Mouse (Mus musculus) CD4-positive helper T cell, adult 2 months (primary cell): ENCODE measurements around the gene Larp1.

ENCODE experiments used
- DNase-seq: peaks from one replicate; pipeline ENCODE4 v3.0.0-alpha.2; 2012; ENCODE audit warnings: low read depth, missing footprints, low spot score

The Larp1 gene

DNA sequence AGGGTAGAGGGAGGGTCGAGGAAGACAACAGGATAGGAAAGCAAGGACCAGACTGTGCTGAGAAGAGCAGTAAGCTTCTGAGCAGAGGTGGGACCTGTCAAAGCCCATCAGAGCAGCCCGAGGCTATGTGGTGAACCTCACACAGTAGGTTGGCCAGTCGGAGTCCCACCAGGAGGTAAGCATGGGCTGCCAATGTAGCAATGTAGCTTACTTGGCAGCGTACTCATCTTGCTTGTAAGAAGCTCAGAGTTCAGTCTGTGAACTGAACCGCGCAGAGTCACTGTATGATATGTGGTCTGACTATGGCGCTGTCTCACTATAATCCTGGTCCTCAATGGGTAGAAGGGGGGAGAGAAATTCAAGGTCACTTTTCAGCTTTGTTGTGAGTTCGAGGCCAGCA, 5.7 kb upstream of the Larp1 start:
- no peak for DNase-seq

DNA sequence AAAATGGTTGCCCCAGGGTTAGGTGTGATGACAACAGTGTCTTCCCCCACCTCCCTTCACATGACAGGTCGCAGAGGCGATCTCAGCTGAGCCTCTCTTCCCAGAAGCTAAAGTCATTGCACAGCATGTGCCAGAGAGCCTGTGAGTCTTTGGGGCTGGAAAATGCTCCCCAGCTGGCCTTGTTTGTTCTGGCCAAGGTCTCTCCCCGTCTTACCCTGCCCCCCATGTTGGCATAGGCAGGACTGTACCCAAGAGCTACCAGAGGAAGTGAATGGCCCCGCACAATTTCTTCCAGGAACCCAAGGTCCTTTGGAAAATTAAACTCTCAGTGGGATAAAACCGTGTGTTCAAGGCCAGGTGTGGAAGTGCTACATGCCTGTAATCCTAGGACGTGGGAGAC, 5.1 kb upstream of the Larp1 start:
- no peak for DNase-seq

DNA sequence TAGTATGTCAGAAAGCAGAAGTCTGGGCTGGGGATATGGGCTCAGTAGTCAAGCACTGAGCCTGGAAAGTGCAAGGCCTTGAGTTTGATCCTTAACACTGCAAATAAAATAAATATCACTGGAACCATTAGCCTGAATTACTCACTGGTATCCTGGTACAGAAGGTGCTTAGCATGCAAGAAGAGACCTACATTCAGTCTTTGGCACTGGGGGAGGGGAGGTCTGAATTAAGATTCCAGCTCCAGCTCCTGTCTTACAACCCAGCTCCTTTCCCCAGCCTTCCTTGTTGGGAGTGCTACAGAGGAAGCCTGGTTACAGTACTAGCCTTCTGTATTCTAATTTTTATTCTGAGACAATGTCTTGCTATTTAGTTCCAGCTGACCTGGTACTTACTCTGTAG, 3.8 kb upstream of the Larp1 start:
- DNase-seq, result no peak

DNA sequence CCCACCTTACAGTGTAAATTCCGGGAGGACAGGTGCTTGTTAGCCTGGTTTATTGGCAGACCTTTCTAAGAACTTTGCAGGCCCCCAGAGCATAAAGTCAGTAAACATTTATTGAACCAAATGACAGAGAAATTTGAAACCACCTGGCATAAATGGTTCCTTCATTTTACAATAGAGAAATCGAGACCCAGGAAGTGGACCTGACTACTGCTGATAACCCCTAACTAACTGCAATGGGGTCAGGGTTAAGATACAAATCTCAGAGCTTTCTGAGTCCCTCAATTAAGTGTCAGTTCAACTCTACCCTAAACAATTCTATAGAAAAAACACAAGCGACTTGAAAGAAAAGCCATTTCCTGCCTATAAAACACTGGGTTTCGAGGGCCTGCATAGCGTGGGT, 851 bp upstream of the Larp1 start:
- no peak for DNase-seq

DNA sequence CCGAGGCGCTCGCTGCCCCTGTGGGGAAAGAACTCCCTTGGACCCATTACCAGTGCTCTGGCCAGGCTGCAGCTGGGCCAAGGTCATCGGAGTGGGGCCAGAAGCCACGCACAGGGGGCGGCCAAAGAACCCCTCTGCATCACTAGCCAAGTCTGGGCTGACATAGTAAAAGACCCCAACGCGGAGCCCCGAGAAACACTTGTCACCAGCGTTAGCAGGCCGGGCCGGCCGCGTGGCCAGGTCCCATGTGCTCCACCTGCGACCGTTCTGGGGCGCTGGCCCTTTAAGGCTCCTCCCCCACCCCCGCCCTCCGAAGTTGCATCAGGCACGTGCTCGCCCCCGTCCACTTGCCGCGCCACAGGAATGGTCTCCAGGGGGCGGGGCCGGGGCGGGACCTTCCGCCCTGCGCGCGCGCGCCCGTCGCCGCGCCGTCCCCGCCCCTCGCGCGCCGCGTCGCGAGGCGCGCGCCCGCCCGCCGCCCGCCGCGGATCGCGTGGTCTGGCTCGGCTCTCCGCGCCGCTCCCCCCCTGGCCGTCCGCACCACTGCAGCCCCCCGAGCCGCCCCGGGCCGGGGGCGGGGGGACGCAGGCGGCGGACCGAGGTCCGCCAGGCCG, 320 bp upstream of the Larp1 start:
- peak; percentile 95 for DNase-seq

DNA sequence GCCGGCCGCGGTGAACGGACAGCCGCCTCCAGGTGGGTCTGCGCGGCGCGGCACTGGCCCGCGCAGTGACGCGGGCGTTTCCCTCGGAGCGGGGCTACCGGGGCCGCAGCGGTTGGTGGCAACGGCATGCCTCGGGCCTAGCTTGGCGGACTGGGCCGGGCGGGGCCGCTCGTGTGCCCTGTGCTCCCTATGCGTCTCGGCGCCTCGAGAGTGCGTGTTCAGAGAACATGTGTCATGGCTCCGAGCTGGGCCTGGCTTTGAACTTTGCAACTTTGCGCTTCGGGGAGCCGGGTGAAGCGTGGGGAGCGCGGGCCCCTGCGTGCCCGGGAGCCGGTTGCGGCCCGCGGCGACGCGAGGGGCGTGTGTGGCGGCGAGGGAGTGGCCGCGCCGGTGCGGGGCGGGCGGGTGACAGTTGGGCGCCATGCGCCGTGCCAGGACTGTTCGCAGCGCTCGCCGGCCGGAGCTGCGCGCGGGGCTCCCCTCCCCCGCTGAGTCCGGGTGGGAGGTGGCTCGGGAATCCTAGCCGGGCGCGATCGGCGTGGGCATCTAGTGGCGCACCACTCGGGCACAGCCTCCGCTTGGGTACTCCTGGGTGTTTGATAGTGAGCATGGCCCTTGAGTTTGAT, 765 bp downstream of the Larp1 start:
- DNase-seq, result peak; percentile 81

DNA sequence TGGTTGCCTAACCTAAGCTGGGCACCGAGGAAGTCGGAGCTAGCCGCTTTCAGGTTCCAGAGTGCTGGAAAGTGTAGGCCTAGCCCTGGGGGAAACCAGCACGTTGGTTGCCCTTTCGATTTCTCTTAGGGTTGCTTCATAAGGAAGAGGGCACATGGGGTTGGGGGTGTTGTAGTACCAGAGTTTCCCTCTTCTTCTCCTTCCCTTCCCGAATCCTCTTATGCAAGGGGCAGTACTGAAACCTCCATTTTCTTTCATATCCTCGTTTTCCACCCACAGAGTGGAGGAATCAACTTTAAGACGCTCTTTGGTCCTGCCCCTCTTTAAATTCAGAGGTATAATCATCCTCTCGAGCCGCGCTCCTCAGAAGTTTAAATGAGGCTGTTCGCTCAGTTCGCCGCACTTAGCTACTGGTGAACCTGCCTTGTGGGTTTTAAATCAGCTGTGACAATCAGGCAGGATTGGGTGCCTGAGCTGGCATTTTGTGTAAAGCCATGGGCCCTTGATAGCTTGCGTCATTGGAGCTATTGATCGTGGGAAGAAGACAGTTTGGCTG, 1.4 kb downstream of the Larp1 start:
- peak; percentile 74 for DNase-seq

DNA sequence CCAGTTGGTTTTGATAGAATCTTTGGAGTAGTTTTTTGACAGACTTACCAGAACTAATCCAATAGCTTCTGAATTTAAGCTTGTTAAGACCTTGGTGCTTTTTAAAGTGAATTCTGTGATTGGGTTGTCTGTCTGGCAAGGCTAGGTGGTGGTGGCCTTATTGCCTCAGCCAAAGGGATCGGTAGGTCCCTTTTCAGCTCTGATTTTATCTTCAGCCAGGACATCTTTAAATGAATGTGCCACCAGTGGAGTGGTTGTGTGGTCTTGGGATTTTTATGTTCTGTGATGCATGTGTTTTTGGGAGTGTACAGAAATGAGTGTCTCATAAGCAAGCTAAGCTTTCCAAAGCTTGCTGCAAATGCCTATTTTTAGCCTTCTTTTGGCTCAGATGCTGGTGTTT, 2.1 kb downstream of the Larp1 start:
- peak; percentile 27 for DNase-seq

DNA sequence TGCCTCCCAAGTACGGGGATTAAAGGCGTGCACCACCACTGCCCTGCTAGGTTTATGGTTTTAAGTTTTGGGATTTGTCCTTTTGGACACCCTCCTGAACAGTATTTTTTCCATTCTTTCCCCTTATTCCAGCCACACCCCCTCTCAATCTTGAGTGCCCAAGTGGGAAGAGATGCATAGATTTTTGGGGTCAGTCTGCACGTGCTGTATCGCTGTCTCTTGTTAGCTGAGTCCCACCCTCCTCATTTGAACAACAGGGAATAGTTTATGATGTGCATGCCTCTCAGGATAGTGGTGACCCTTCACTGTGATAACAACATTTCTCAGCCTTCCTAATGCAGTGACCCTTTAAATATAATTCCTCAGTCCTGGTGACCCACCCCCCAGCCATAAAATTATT, 2.9 kb downstream of the Larp1 start:
- no peak for DNase-seq

DNA sequence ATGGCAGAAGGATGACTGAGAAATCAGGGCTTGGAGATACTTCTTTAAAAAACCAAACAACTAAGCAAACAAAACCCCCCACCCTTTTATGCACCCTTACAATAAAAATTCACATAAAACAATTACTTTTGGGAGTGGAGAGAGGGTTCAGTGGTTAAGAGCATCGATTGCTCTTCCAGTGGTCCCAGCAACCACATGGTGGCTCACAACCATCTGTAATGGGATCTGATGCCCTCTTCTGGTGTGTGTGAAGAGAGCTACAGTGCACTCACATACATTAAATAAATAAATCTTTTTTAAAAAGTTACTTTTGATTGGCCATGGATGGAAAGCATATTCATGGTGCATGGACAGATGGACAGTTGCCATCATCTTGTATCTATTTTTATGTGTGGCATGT, 3.8 kb downstream of the Larp1 start:
- no peak for DNase-seq

DNA sequence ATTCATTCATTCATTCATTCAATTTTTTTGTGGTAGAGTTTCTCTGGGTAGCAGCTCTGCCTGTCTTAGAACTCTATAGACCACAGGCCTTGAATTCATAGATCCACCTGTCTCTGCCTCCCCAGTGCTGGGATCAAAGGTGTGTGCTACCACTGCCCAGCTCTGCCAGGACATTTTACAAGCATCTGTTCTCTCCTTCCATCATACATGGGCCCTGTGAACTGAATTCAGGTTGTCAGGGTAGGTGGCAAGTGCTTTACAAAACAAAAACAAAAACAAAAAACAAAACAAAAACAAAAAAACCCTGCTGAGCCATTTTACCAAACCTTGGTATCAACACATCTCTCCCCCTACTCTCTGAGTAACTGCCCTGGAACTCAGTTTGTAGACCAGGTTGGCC, 4.2 kb downstream of the Larp1 start:
- no peak for DNase-seq

DNA sequence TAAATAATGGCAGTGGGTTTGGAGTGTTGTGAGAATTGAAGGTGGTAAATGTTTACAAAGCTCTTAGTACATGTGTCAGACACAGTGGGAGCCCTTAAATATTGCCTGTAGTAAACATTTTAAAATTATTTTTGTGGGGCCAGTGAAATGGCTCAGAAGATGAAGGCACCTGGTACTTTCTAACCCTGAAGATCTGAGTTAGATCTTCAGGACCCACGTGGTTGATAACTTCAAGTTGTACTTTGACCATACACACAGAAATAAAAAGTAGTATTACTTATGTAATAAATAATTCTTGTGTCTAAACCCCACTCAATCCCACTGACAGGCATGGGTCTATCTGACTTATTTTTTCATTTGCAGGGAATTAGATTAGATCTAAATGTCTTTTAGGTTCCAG, 5.7 kb downstream of the Larp1 start:
- DNase-seq, result no peak

DNA sequence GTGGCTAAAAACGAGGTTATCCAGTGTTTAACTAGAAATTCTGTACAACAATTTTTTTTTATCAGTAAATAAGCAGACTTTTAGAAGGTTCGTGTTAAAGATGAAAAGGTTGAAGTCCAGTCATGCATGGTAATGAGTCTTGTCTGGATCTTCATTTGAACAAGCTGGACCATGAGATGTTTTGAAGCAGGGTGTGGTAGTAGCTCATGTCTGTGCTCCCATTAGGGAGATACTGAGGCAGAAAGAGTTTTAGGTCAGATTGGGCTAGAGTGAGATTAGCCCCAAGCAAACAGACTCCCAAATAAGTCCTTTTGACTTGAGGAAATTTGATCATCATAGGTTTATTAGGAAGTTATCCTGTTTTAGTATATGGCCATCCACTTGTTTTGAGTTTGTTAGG, 6.5 kb downstream of the Larp1 start:
- DNase-seq, result no peak

DNA sequence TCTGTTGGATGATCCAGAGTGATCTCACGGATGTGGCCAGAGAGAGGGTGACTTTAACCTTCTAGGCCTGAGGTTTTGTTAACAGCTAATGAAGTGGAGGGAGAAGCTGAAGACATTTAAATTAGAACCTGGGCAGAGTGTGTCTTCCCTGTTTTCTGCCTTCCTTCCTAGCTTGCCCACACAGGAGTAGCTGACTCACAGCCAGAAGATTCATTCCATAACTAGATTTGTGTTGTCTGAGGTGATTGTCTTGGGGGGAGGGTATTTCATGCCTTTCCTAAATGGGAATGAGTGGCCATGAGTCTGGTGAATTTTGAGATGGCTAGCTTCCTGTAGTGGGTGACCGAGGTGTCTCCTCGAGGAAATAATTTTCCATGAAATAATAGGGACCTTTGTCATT, 7.5 kb downstream of the Larp1 start:
- no peak for DNase-seq

DNA sequence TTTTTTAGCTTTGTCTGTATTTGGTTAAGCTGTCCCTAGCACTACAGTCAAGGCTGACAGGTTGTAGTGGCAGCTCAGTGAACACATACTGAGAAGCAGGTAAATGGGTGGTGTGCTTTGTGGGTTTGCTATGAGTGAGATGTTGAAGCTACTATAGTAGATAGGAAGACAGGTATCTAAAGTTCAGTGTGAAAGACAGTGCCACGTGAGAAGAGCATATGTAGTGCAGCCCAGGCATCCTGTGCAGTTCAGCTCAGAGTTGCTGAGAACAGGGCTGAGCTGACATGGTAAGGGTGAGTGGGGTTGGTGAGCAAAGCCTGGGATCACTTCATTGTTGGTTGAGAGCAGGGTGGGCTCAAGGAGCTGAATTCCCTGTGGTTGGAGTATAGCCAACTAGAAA, 8.6 kb downstream of the Larp1 start:
- no peak for DNase-seq

DNA sequence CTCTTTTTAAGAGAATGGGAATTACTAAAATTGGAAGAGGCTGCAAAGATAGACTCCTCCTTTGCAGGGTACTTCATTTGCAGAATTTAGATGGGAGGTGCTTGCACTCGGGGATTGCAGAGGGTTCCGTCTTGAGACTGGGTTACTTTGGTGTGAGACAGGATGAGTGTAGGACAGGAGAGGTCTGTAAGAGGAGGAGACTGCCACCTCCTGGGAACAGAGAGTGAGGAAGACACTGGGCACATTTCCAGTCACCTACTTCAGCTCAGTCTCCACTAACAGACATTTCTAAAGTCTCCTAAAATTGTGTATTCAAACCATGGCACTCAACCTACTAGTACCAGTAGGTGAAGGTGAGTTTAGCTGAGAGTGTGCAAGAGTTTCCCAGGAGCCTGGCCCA, 9.4 kb downstream of the Larp1 start:
- peak; percentile 22 for DNase-seq

DNA sequence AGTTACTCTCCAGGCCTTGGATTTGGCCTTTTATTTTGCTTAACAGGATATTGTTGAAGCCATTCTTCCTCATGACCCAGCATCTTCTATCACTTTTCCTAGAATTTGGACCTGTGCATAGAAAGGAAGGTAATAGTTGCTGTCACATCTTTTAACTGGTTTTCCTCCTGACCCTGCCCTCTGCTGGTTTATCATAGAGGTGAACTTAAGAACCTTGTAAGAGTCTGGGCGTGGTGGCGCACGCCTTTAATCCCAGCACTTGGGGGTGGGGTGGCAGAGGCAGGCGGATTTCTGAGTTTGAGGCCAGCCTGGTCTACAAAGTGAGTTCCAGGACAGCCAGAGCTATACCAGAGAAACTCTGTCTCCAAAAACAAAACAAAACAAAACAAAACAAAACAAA, 9.8 kb downstream of the Larp1 start:
- peak; percentile 53 for DNase-seq

DNA sequence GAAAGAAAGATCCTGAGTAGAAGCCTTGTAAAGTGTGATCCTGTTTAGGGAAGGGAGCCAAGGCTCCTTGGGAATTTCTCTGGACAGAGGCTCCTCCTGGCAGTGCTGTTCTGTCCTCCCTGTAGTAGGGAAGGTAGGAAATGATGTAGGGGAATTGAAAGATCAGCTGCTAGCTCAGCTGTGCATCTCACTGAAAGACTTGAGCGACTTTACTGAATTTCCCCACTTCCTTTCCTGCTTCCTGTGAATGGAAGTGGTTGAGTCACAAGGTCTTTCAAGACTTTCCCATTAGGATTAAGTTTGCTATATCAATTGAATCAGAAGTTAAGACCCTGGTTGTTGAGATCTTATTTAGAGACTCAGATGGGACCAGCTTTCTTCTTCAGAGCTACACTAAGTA, 12.2 kb downstream of the Larp1 start:
- DNase-seq, result no peak

DNA sequence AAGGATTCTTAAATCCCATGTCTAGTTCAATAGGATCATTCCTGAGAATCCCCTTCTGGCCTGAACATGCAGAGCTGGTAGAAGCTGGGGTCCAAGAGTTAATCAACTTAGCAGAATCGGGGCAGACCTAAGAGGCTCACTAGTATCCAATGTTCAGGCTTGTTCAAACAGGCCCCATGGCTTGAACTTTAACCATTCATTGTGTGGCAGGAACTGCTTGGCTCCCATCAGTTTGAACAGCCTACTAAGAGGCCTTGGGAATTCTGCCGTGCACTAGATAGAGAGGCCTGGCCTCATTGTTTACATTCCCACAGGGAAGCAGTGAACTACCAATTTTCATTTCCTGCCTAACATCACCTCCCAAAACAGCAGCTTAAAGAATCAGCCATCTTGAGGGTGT, 12.8 kb downstream of the Larp1 start:
- DNase-seq, result no peak

DNA sequence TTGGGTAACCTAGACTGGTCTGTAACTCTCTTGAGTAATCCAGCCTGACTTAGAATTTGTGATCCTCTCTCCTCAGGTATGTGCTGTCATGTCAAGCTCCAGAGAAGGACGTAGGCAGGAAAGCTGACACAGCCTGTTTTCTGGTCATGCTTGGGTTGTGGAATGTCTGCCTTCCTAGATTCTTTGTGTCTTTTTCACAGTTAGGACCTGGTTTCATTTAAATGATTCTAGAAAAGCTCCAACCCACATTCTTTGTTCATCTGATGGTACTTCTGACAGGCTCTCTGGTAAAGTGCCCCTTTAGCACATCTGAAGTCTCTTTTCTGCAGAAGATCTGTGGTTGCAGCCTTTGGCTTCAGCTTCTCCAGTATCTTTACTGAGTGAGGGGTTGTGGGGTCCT, 15.4 kb downstream of the Larp1 start:
- DNase-seq, result no peak

DNA sequence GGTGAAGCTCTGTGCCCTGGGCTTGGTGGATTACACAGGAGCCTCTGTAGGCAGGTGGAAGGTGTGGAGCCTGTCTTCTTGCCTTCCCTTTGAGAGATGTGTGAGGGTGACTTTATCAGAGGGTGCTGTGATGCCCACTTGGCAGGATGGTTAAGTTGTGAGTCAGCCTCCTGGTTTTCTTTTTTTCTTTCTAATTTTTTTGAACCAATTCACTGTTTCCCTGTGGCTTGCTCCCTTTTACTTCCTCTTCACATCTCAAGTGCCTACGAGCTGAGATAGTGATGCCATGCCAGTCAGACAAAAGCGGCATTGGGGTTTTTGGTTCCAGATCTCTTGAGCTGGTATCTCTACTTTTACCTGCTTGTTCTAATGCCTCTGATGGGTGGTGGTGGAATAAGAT, 15.8 kb downstream of the Larp1 start:
- no peak for DNase-seq

DNA sequence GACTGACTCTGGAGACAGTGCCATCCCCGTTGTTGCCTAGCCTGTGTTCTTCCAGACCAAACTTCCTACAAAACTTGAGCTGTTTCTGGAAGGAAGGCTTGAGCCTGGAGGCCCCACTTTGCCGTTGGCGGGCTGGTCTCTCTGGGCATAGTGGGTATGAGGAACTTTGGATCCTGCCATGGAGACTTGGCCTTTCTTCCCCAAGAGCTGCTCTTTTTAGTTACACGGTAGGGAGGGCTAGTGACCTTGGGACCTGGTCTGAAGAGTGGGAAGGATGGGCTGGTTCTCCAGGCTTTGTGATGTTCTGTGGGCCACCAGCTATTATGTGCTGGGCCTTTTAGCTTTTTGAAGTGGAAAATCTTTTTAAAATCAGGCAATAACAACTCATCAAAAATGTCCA, 17.0 kb downstream of the Larp1 start:
- DNase-seq, result no peak

DNA sequence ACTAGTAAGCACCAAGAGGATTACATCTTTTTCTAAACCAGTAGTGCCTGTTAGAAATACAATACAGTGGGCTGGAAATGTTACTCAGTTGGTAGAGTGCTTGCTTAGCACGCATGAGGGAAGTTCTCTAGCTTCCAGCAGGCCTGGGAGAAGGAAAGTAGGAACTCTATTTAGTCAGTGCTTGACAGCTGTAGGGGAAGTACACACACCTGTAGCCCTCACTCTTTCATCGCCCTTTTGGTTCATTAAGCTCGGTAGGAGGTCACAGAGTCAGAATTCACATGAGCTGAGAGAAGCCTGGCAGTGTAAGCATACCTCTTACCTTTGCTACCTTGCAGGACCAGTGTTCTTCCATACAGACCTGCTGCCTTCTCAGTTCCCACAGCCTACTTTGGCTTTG, 17.5 kb downstream of the Larp1 start:
- DNase-seq, result no peak

DNA sequence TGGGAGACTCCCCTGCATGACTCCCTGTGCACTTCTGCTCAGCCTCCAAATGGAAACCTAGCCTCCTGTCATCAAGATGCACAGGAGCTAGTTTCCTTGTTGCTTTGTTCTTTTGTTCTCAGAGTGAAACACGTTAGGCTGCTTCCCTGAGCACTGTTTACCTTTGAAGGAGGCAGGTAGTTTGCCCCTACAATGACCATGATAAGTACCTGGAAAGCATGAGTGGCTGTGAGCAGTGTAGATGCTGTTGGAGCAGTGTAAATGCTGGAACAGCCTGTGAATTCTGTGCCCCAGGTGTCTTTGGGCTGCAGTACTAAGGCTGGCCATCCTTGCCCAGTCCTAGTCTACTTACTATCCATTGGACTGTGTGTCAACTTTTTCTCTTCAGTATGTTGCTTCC, 18.0 kb downstream of the Larp1 start:
- DNase-seq, result no peak
